Mouse (Mus musculus) hindbrain, embryonic 11.5 days (tissue): ENCODE data around the gene Rassf2. TPM values are rescaled to one million over a fixed set of nuclear protein-coding genes. Genes with fewer than 3 reads are reported as not detected.
A peak's percentile ranks its signal among the peaks of the same experiment; 100 is the strongest.

Experiments used
- ATAC-seq: fragments of 200-750 bp; cut with Nextera tagmentation; 2 replicates; pipeline ENCODE4 v1.8.0; 2017; ENCODE audit warnings: mild to moderate bottlenecking, moderate TSS enrichment, moderate library complexity; ENCODE audit not compliant: low FRiP score
- DNase-seq: peaks from one replicate; pipeline ENCODE4 v3.0.0-alpha.2; 2015; ENCODE audit warnings: low spot score
- H3K27ac ChIP-seq: fragments of 300-500 bp; sonication (generic); 2 replicates; pipeline ENCODE4 v1.5.1; 2014; ENCODE audit warnings: mild to moderate bottlenecking, low read depth, low read length
- H3K27me3 ChIP-seq: fragments of 300-500 bp; sonication (generic); 2 replicates; pipeline ENCODE4 v1.6.1; 2014; ENCODE audit warnings: mild to moderate bottlenecking, low read length, moderate library complexity, mixed read lengths; ENCODE audit not compliant: control insufficient read depth, insufficient read depth
- H3K36me3 ChIP-seq: fragments of 300-500 bp; sonication (generic); 2 replicates; pipeline ENCODE4 v1.6.1; 2014; ENCODE audit warnings: mild to moderate bottlenecking, low read length, moderate library complexity, mixed read lengths; ENCODE audit not compliant: control insufficient read depth, insufficient read depth
- H3K4me1 ChIP-seq: fragments of 300-500 bp; sonication (generic); replicated peaks from 2 replicates; pipeline ENCODE4 v1.6.1; 2014; ENCODE audit warnings: low read length, mixed read lengths; ENCODE audit not compliant: control insufficient read depth, insufficient read depth
- H3K4me2 ChIP-seq: fragments of 300-500 bp; sonication (generic); replicated peaks from 2 replicates; pipeline ENCODE4 v1.6.1; 2014; ENCODE audit warnings: mild to moderate bottlenecking, low read depth, low read length
- H3K4me3 ChIP-seq: fragments of 300-500 bp; sonication (generic); 2 replicates; pipeline ENCODE4 v1.5.1; 2014; ENCODE audit warnings: low read depth, low read length
- H3K9ac ChIP-seq: fragments of 300-500 bp; sonication (generic); 2 replicates; pipeline ENCODE4 v1.6.1; 2014; ENCODE audit warnings: low read depth, low read length
- H3K9me3 ChIP-seq: fragments of 300-500 bp; sonication (generic); 2 replicates; pipeline ENCODE4 v1.6.1; 2016; ENCODE audit warnings: low read length; ENCODE audit not compliant: control insufficient read depth
- WGBS: fragments of 180-500 bp; shearing (Covaris S2); extraction: QIAGEN DNeasy Blood & Tissue Kit; methylation state at CpG from one replicate; pipeline ENCODE4 v1.1.7; 2014; 5-methylcytosine and 5-hydroxymethylcytosine counted together
- polyA plus RNA-seq: library from polyadenylated mRNA; unstranded; fragments of >200 nt; fragmentation: Nextera tagmentation; extraction: Ambion mirVana; gene quantifications from 2 replicates; pipeline ENCODE4 v1.2.1, GENCODE M21; 2014

Gene Rassf2
- polyA plus RNA-seq = 27.2 and 27.3 TPM in 2 replicates

GRCm38 (mm10) chr2:132029646-132030417 is at the start of gene Rassf2:
Rassf2 (minus strand) TSS chr2:132030258.
- Histone ChIP-seq H3K4me1 (peaks cover 10% of the 10 kb centered on the region; the same call in 1 of the 2 replicates), H3K27ac (peak within 1 kb of the TSS; percentile 91)
- WGBS = under 1% methylated on average over 34 of the region's 48 CpGs

GRCm38 (mm10) chr2:132079139-132079538 is 49.1 kb upstream of the Rassf2 start:
- Histone ChIP-seq H3K27me3 (no peaks in the 10 kb centered on the region), H3K4me1 (no peaks in the 10 kb centered on the region), H3K4me3 (no peak overlapping the region), H3K36me3 (no peaks in the 10 kb centered on the region), H3K9me3 (no peaks in the 10 kb centered on the region), H3K9ac (no peak overlapping the region), H3K27ac (no peak overlapping the region), H3K4me2 (no peak overlapping the region)
- WGBS = 83% methylated on average over 5 of the region's 5 CpGs
- no peak for DNase-seq
- ATAC-seq = no peak

More at GRCm38 (mm10) chr2:132029646-132030417, at the start of gene Rassf2:
- H3K4me3 ChIP-seq = peak within 1 kb of the TSS; percentile 72
- peak within 1 kb of the TSS; percentile 81 for H3K9ac ChIP-seq
- H3K9me3 ChIP-seq = no peaks in the 10 kb centered on the region
- no peaks in the 10 kb centered on the region for H3K27me3 ChIP-seq
- peak within 1 kb of the TSS; percentile 69 for H3K4me2 ChIP-seq
- DNase-seq (peak; percentile 91), ATAC-seq (peak; percentile 96)
- H3K36me3 ChIP-seq = no peaks in the 10 kb centered on the region

- no peak overlapping the region for H3K4me2 ChIP-seq
- no peak for ATAC-seq
- H3K27ac ChIP-seq = no peak overlapping the region
- no peak for DNase-seq
- H3K27me3 ChIP-seq = no peaks in the 10 kb centered on the region
- no peaks in the 10 kb centered on the region for H3K9me3 ChIP-seq
- H3K4me1 ChIP-seq = no peaks in the 10 kb centered on the region
- no peak overlapping the region for H3K9ac ChIP-seq
- H3K36me3 ChIP-seq = no peaks in the 10 kb centered on the region
- 74% methylated on average over 3 of the region's 3 CpGs for WGBS
- H3K4me3 ChIP-seq = no peak overlapping the region
Observed at GRCm38 (mm10) chr2:132073052-132073451, 43.0 kb upstream of the Rassf2 start.

GRCm38 (mm10) chr2:132069985-132070735 is 40.1 kb upstream of the Rassf2 start:
- ATAC-seq (no peak), DNase-seq (no peak)
- H3K9ac ChIP-seq = no peak overlapping the region
- no peaks in the 10 kb centered on the region for H3K36me3 ChIP-seq
- H3K4me3 ChIP-seq = no peak overlapping the region
- H3K4me2 ChIP-seq = no peak overlapping the region
- H3K27me3 ChIP-seq = no peaks in the 10 kb centered on the region
- H3K27ac ChIP-seq = no peak overlapping the region
- H3K9me3 ChIP-seq = no peaks in the 10 kb centered on the region
- WGBS = 81% methylated on average over 10 of the region's 10 CpGs
- no peaks in the 10 kb centered on the region for H3K4me1 ChIP-seq

GRCm38 (mm10) chr2:132064185-132064831 is 34.2 kb upstream of the Rassf2 start:
- ATAC-seq (no peak), DNase-seq (no peak)
- Histone ChIP-seq H3K9me3 (no peaks in the 10 kb centered on the region), H3K4me2 (no peak overlapping the region), H3K27me3 (no peaks in the 10 kb centered on the region), H3K9ac (no peak overlapping the region), H3K4me3 (no peak overlapping the region), H3K4me1 (no peaks in the 10 kb centered on the region), H3K36me3 (no peaks in the 10 kb centered on the region), H3K27ac (no peak overlapping the region)
- 88% methylated on average over 11 of the region's 11 CpGs for WGBS

GRCm38 (mm10) chr2:132063776-132064175 is 33.7 kb upstream of the Rassf2 start:
- no peak for DNase-seq
- no peaks in the 10 kb centered on the region for H3K36me3 ChIP-seq
- 93% methylated on average over 3 of the region's 3 CpGs for WGBS

GRCm38 (mm10) chr2:132061884-132062283 is 31.8 kb upstream of the Rassf2 start:
- H3K9me3 ChIP-seq = no peaks in the 10 kb centered on the region
- H3K4me3 ChIP-seq = no peak overlapping the region
- H3K27ac ChIP-seq = no peak overlapping the region
- DNase-seq (no peak), ATAC-seq (no peak)
- H3K9ac ChIP-seq = no peak overlapping the region
- H3K27me3 ChIP-seq = no peaks in the 10 kb centered on the region
- H3K4me1 ChIP-seq = no peaks in the 10 kb centered on the region
- no peaks in the 10 kb centered on the region for H3K36me3 ChIP-seq
- no peak overlapping the region for H3K4me2 ChIP-seq
- 95% methylated on average over 11 of the region's 11 CpGs for WGBS

More at GRCm38 (mm10) chr2:132063776-132064175, 33.7 kb upstream of the Rassf2 start:
- H3K9ac ChIP-seq = no peak overlapping the region
- no peaks in the 10 kb centered on the region for H3K4me1 ChIP-seq
- ATAC-seq = no peak
- H3K9me3 ChIP-seq = no peaks in the 10 kb centered on the region
- no peak overlapping the region for H3K27ac ChIP-seq
- no peak overlapping the region for H3K4me3 ChIP-seq
- H3K27me3 ChIP-seq = no peaks in the 10 kb centered on the region
- H3K4me2 ChIP-seq = no peak overlapping the region

GRCm38 (mm10) chr2:132059919-132060318 is 29.9 kb upstream of the Rassf2 start:
- ATAC-seq = no peak
- Histone ChIP-seq H3K4me2 (no peak overlapping the region), H3K4me1 (no peaks in the 10 kb centered on the region), H3K27ac (no peak overlapping the region), H3K9ac (no peak overlapping the region), H3K27me3 (no peaks in the 10 kb centered on the region), H3K9me3 (no peaks in the 10 kb centered on the region), H3K4me3 (no peak overlapping the region), H3K36me3 (no peaks in the 10 kb centered on the region)
- 93% methylated on average over 8 of the region's 8 CpGs for WGBS
- no peak for DNase-seq
